Mouse (Mus musculus) erythroid progenitor cell, adult 5-6 weeks (primary cell): ENCODE data around the gene Tmf1. TPM values are rescaled to one million over a fixed set of nuclear protein-coding genes. Genes with fewer than 3 reads are reported as not detected.
A peak's percentile ranks its signal among the peaks of the same experiment; 100 is the strongest.

Experiments
- ATAC-seq: replicated peaks from 2 replicates; pipeline ENCODE4 v1.8.0; 2016; ENCODE audit warnings: moderate number of reproducible peaks, mild to moderate bottlenecking, moderate TSS enrichment, inconsistent platforms; ENCODE audit not compliant: poor library complexity, low FRiP score, severe bottlenecking
- total RNA-seq, 2 experiments: library from RNA; stranded (forward) in 1 of 2; stranded (reverse) in 1 of 2; fragments of 150-400 nt in 1 of 2; fragments of 186-747, 209-891 nt in 1 of 2; gene quantifications; 2 replicates each; pipeline versions ENCODE4 v1.2.3 to v1.2.4; 2015 to 2017; ENCODE audit warnings: low replicate concordance in 2 of 2

Tmf1 gene
- total RNA-seq, 2 experiments from 2014 or later = 18.0 to 142 TPM

DNA sequence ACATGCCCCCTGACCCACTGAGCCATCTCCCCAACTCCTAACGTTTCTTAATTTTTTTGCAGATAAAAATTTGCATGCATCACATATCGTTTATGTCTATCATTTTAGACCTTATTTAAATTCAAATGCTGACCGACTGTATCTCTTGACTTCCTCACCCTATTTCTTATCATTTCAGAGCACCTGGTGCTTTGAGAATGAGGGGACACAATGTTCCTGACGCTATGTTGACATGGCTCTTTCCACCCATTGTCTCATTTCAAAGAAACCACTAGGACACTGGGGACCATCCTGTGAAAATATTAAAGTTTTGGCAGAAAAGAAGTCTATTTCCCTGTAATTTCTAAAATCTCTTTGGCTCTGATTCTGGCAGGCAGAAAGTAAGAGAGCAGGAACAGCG lies 62.0 kb downstream of the Tmf1 start:
- ATAC-seq = no peak

DNA sequence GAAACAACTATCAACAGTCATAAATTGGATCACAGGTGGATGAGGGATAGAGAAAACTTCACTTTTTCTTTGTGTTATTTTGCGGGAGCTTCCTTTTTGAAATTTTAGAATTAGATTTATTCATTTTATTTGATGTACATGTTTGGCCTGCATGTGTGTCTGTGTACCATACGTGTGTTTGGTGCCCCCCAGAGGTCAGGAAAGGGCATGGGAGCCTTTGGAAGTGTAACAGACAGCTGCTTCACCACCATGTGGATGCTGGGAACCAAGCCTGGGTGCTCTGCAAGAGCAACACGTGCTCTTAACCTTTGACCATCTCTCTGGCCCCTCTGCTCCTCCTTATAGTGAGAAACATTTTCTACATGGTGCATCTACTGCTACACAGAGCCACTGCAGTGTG lies 64.1 kb downstream of the Tmf1 start:
- ATAC-seq = no peak

DNA sequence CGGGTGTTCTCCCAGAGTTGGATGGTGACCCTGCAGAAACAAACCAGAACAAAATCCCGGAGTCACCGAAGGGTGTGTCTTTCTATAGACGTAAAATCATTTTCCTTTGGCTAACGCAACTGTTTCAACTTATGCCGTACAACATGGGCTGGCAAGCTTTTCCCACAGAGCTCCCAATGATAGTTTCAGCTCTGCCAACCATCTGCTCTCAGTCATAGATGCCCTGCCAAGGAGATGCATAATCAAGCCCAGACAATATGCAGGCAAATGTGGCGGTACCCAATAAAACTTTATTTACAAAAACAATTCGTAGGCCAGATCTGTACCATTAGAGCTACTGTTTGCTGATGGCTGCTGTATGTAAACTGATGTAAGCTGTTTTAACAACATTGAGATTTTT lies 66.7 kb downstream of the Tmf1 start:
- no peak for ATAC-seq

DNA sequence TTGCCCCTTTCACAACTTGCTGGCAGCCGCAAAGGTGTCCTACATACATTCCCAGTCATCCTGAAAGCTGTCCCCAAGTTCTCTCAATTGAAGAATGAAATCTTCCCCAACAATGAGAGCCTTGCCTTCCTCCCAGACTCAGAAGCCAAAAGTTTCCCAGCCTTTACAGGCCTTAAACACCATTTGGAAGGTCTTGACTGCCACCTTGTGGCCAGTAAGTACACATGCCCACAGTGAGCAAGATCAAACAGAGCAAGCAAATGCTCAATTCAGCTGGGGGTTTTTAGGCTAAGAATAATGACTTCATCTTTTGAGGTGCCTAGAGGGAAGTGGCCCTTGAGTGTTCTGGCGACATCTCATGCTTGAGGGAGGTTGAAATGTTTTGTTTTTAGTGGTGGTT lies 72.1 kb downstream of the Tmf1 start:
- peak; percentile 70; the same call in 1 of the 2 replicates for ATAC-seq

DNA sequence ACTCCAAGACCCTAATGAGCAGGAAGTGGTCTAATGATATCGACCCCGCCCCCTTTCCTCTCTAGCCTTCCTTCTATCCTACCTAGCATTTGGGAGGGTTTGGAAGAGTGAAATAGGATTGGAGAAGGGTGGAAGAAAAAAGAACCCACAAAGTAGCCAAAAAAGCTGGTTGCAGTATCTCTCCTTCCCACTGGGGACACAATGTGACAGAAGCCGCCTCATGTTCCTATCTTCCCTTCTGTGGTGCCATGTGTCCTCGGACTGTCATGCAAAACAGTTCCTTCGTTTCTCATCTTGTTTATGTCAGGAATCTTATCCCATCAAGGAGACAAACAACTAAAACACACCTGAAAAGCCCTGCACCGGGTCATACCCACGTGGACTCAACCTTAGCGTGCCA lies 72.8 kb downstream of the Tmf1 start:
- ATAC-seq = no peak

DNA sequence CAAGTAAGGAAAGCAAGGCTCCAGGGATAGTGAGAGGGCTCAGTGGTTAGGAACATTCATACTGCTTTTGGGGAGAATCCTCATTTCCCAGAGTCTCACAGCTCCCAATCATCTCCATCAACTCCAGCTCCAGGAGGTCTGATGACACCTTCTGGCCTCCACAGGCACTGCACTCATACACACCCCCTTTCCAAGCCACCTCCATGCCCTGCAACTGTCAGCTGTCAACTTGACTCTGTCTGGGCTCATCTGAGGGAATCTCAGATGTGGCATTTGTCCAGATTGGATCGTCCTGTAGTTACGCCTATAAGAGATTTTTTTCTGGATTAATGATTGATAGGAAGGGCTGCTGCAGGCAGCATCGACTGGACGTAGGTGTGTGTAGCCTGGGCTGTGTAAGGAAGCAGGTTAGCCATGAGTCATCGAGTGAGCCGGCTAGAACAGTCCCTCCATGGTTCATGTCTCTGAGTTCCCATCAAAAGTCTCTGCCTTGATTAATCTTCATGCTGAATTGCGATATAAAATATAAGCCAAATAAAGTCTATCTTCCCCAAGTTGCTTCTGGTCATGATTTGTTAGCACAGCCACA lies 74.6 kb downstream of the Tmf1 start:
- no peak for ATAC-seq

Other genes starting within 250 kb of the Tmf1 start
- not detected in 2 replicates for gene Fam19a4, start 118.7 kb downstream of the Tmf1 start, total RNA-seq (2015; ENCODE audit: low replicate concordance)
- gene Fam19a4, start 118.7 kb downstream of the Tmf1 start, total RNA-seq (2017; ENCODE audit: low replicate concordance) = not detected in 2 replicates
- gene Eogt, start 29.9 kb downstream of the Tmf1 start, total RNA-seq (2015; ENCODE audit: low replicate concordance) = 2.2 and 5.4 TPM in 2 replicates
- gene Eogt, start 29.9 kb downstream of the Tmf1 start, total RNA-seq (2017; ENCODE audit: low replicate concordance) = 1.0 and 2.2 TPM in 2 replicates
- 34.2 and 38.6 TPM in 2 replicates for gene Uba3, start 26.5 kb upstream of the Tmf1 start, total RNA-seq (2015; ENCODE audit: low replicate concordance)
- 55.7 and 71.2 TPM in 2 replicates for gene Uba3, start 26.5 kb upstream of the Tmf1 start, total RNA-seq (2017; ENCODE audit: low replicate concordance)
- 13.0 and 18.4 TPM in 2 replicates for gene Arl6ip5, start 31.6 kb upstream of the Tmf1 start, total RNA-seq (2015; ENCODE audit: low replicate concordance)
- gene Arl6ip5, start 31.6 kb upstream of the Tmf1 start, total RNA-seq (2017; ENCODE audit: low replicate concordance) = 16.7 and 22.1 TPM in 2 replicates
- gene Lmod3, start 73.6 kb upstream of the Tmf1 start, total RNA-seq (2015; ENCODE audit: low replicate concordance) = not detected in 2 replicates
- not detected in 2 replicates for gene Lmod3, start 73.6 kb upstream of the Tmf1 start, total RNA-seq (2017; ENCODE audit: low replicate concordance)